Mouse (Mus musculus): ENCODE measurements around the gene Chchd10. TPM values are rescaled to one million over a fixed set of nuclear protein-coding genes. Genes with fewer than 3 reads are reported as not detected.

Chchd10 gene
- polyA plus RNA-seq, 2 experiments, result 11.7 to 24.8 TPM

GRCm38 (mm10) chr10:75893089-75893750, 39.7 kb upstream of the Chchd10 start, which contains the start of gene Derl3:
TSS of gene Derl3 (plus strand) at chr10:75893413.
- Histone ChIP-seq H3K27ac (replicated peaks; ENCODE audit: low read depth, low read length) (no peak within 1 kb of the TSS), H3K4me1 (ENCODE audit: control insufficient read depth, insufficient read depth, low read length) (peaks cover 11% of the 10 kb centered on the region), H3K4me3 (replicated peaks; ENCODE audit: low read length) (peak within 1 kb of the TSS; percentile 45), H3K27me3 (ENCODE audit: control insufficient read depth, insufficient read depth, low read length) (no peaks in the 10 kb centered on the region), H3K9me3 (ENCODE audit: control insufficient read depth, low read length) (no peaks in the 10 kb centered on the region), H3K36me3 (ENCODE audit: control insufficient read depth, insufficient read depth, low read length) (peaks cover 37% of the 10 kb centered on the region), H3K4me2 (replicated peaks; ENCODE audit: low read depth, low read length, severe bottlenecking) (peak within 1 kb of the TSS; percentile 92), H3K9ac (ENCODE audit: low read depth, low read length, severe bottlenecking) (peak within 1 kb of the TSS; percentile 52)
- TF ChIP-seq POLR2A (IDR thresholded peaks at IDR 0.05; ENCODE audit: borderline replicate concordance, extremely low read depth, insufficient read depth, insufficient read length), result no peak
- peak; percentile 99 for ATAC-seq (ENCODE audit: low FRiP score, low read depth)
- peak; percentile 97 for DNase-seq (ENCODE audit: low spot score)
- WGBS, result 2% methylated on average over 42 of the region's 51 CpGs

- no peak overlapping the region for H3K4me3 ChIP-seq (replicated peaks; ENCODE audit: low read length)
- no peak overlapping the region for H3K9ac ChIP-seq (ENCODE audit: low read depth, low read length, severe bottlenecking)
- TF ChIP-seq POLR2A (IDR thresholded peaks at IDR 0.05; ENCODE audit: borderline replicate concordance, extremely low read depth, insufficient read depth, insufficient read length), result no peak
- H3K36me3 ChIP-seq (ENCODE audit: control insufficient read depth, insufficient read depth, low read length), result peaks cover 40% of the 10 kb centered on the region
- H3K27ac ChIP-seq (replicated peaks; ENCODE audit: low read depth, low read length), result no peak overlapping the region
- 66% methylated on average over 6 of the region's 6 CpGs for WGBS
- DNase-seq (ENCODE audit: low spot score), result no peak
- no peaks in the 10 kb centered on the region for H3K9me3 ChIP-seq (ENCODE audit: control insufficient read depth, low read length)
- H3K4me2 ChIP-seq (replicated peaks; ENCODE audit: low read depth, low read length, severe bottlenecking), result no peak overlapping the region
- H3K27me3 ChIP-seq (ENCODE audit: control insufficient read depth, insufficient read depth, low read length), result no peaks in the 10 kb centered on the region
- no peak for ATAC-seq (ENCODE audit: low FRiP score, low read depth)
- peaks cover 6% of the 10 kb centered on the region for H3K4me1 ChIP-seq (ENCODE audit: control insufficient read depth, insufficient read depth, low read length)
These were observed 38.3 kb upstream of the Chchd10 start for GRCm38 (mm10) chr10:75894601-75895000.

GRCm38 (mm10) chr10:75895730-75896129, 37.2 kb upstream of the Chchd10 start:
- TF ChIP-seq POLR2A (IDR thresholded peaks at IDR 0.05; ENCODE audit: borderline replicate concordance, extremely low read depth, insufficient read depth, insufficient read length), result no peak
- peaks cover 45% of the 10 kb centered on the region for H3K36me3 ChIP-seq (ENCODE audit: control insufficient read depth, insufficient read depth, low read length)
- no peak for ATAC-seq (ENCODE audit: low FRiP score, low read depth)
- H3K27me3 ChIP-seq (ENCODE audit: control insufficient read depth, insufficient read depth, low read length), result no peaks in the 10 kb centered on the region
- no peak overlapping the region for H3K4me2 ChIP-seq (replicated peaks; ENCODE audit: low read depth, low read length, severe bottlenecking)
- no peak for DNase-seq (ENCODE audit: low spot score)
- H3K4me3 ChIP-seq (replicated peaks; ENCODE audit: low read length), result no peak overlapping the region
- no peaks in the 10 kb centered on the region for H3K9me3 ChIP-seq (ENCODE audit: control insufficient read depth, low read length)
- H3K9ac ChIP-seq (ENCODE audit: low read depth, low read length, severe bottlenecking), result no peak overlapping the region
- 91% methylated on average over 5 of the region's 5 CpGs for WGBS
- H3K4me1 ChIP-seq (ENCODE audit: control insufficient read depth, insufficient read depth, low read length), result peaks cover 5% of the 10 kb centered on the region; the same call in 1 of the 2 replicates
- H3K27ac ChIP-seq (replicated peaks; ENCODE audit: low read depth, low read length), result no peak overlapping the region

- Histone ChIP-seq H3K36me3 (ENCODE audit: control insufficient read depth, insufficient read depth, low read length) (peaks cover 50% of the 10 kb centered on the region), H3K27ac (replicated peaks; ENCODE audit: low read depth, low read length) (no peak overlapping the region)
These were observed 36.7 kb upstream of the Chchd10 start for GRCm38 (mm10) chr10:75896208-75896607.

GRCm38 (mm10) chr10:75897373-75897772, 35.6 kb upstream of the Chchd10 start:
- H3K36me3 ChIP-seq (ENCODE audit: control insufficient read depth, insufficient read depth, low read length), result peaks cover 61% of the 10 kb centered on the region
- peaks cover 5% of the 10 kb centered on the region; the same call in 1 of the 2 replicates for H3K4me1 ChIP-seq (ENCODE audit: control insufficient read depth, insufficient read depth, low read length)
- DNase-seq (ENCODE audit: low spot score), result peak; percentile 65
- no peak overlapping the region for H3K4me2 ChIP-seq (replicated peaks; ENCODE audit: low read depth, low read length, severe bottlenecking)
- H3K27me3 ChIP-seq (ENCODE audit: control insufficient read depth, insufficient read depth, low read length), result no peaks in the 10 kb centered on the region
- ATAC-seq (ENCODE audit: low FRiP score, low read depth), result no peak
- WGBS, result 38% methylated on average over 6 of the region's 6 CpGs
- no peak overlapping the region for H3K4me3 ChIP-seq (replicated peaks; ENCODE audit: low read length)
- H3K9me3 ChIP-seq (ENCODE audit: control insufficient read depth, low read length), result no peaks in the 10 kb centered on the region
- TF ChIP-seq POLR2A (IDR thresholded peaks at IDR 0.05; ENCODE audit: borderline replicate concordance, extremely low read depth, insufficient read depth, insufficient read length), result no peak
- no peak overlapping the region for H3K27ac ChIP-seq (replicated peaks; ENCODE audit: low read depth, low read length)
- H3K9ac ChIP-seq (ENCODE audit: low read depth, low read length, severe bottlenecking), result no peak overlapping the region

More at GRCm38 (mm10) chr10:75896208-75896607, 36.7 kb upstream of the Chchd10 start:
- TF ChIP-seq POLR2A (IDR thresholded peaks at IDR 0.05; ENCODE audit: borderline replicate concordance, extremely low read depth, insufficient read depth, insufficient read length), result no peak
- Histone ChIP-seq H3K9ac (ENCODE audit: low read depth, low read length, severe bottlenecking) (no peak overlapping the region), H3K4me2 (replicated peaks; ENCODE audit: low read depth, low read length, severe bottlenecking) (no peak overlapping the region), H3K27me3 (ENCODE audit: control insufficient read depth, insufficient read depth, low read length) (no peaks in the 10 kb centered on the region), H3K4me1 (ENCODE audit: control insufficient read depth, insufficient read depth, low read length) (peaks cover 5% of the 10 kb centered on the region; the same call in 1 of the 2 replicates), H3K4me3 (replicated peaks; ENCODE audit: low read length) (no peak overlapping the region), H3K9me3 (ENCODE audit: control insufficient read depth, low read length) (no peaks in the 10 kb centered on the region)
- DNase-seq (ENCODE audit: low spot score), result no peak
- no peak for ATAC-seq (ENCODE audit: low FRiP score, low read depth)
- WGBS, result 88% methylated on average over 1 of the region's 1 CpGs
